In genomic region chrX:61116010-61116447, GRCm38 (mm10) we compare ENCODE assay signal across 7 mouse cellular contexts.
DNase-seq lines count a peak whose midpoint lies in the region; ATAC-seq lines count a peak whose summit lies in the region.

No protein-coding gene starts in this region.

- H3K4me3 ChIP-seq in forebrain, embryonic 13.5 days = peak overlapping the region; percentile 40
- H3K4me3 ChIP-seq in neural tube, embryonic 11.5 days (ENCODE audit: low read depth, low read length) = 0 out of 2 replicates have a peak overlapping the region, but pooled peaks have one; percentile 9

- H3K36me3 ChIP-seq in forebrain, embryonic 13.5 days (ENCODE audit: poor library complexity, severe bottlenecking) = no peaks in the 10 kb centered on the region
- H3K36me3 ChIP-seq in neural tube, embryonic 11.5 days (ENCODE audit: control insufficient read depth, insufficient read depth, low read length) = no peaks in the 10 kb centered on the region

- H3K27ac ChIP-seq in forebrain, embryonic 13.5 days = no peak overlapping the region
- no peak overlapping the region for H3K27ac ChIP-seq in neural tube, embryonic 11.5 days (ENCODE audit: low read depth, low read length)

- H3K4me1 ChIP-seq in forebrain, embryonic 13.5 days = no peaks in the 10 kb centered on the region
- no peaks in the 10 kb centered on the region for H3K4me1 ChIP-seq in neural tube, embryonic 11.5 days (ENCODE audit: control insufficient read depth, insufficient read depth, low read length)

- DNase-seq in cerebellum, postnatal 36 days = peak; percentile 55 to 62
- peak; percentile 39 to 40 for DNase-seq in layer of hippocampus, postnatal 36 days
- DNase-seq in neural tube, embryonic 11.5 days (ENCODE audit: low spot score) = peak; percentile 12
- DNase-seq in natural killer cell, adult 2 months (ENCODE audit: low spot score in 2 of 2) = no peak
- DNase-seq in B cell, adult 2 months = no peak
- DNase-seq in gastrocnemius, postnatal 10 days = no peak

- peak overlapping the region; percentile 26; the same call in 1 of the 2 replicates for H3K9ac ChIP-seq in forebrain, embryonic 13.5 days
- H3K9ac ChIP-seq in neural tube, embryonic 11.5 days (ENCODE audit: low read length) = no peak overlapping the region

- 24% methylated on average over 10 of the region's 10 CpGs for WGBS in forebrain, embryonic 13.5 days
- 30% methylated on average over 10 of the region's 10 CpGs for WGBS in neural tube, embryonic 11.5 days

- H3K9me3 ChIP-seq in forebrain, embryonic 13.5 days (replicated peaks) = no peaks in the 10 kb centered on the region
- no peaks in the 10 kb centered on the region for H3K9me3 ChIP-seq in neural tube, embryonic 11.5 days (ENCODE audit: control insufficient read depth, low read length)

- peak; percentile 86 for ATAC-seq in forebrain, embryonic 13.5 days
- no peak for ATAC-seq in neural tube, embryonic 11.5 days (ENCODE audit: insufficient read depth, low FRiP score, low TSS enrichment)

- H3K27me3 ChIP-seq in forebrain, embryonic 13.5 days = no peaks in the 10 kb centered on the region
- no peaks in the 10 kb centered on the region for H3K27me3 ChIP-seq in neural tube, embryonic 11.5 days (ENCODE audit: control insufficient read depth, insufficient read depth, low read length)

- peak overlapping the region; percentile 50 for H3K4me2 ChIP-seq in forebrain, embryonic 13.5 days
- H3K4me2 ChIP-seq in neural tube, embryonic 11.5 days (ENCODE audit: low read depth) = peak overlapping the region; percentile 17

Comparison
In these comparisons a context has a peak if more than half of its experiments do, and no peak if none do; other contexts are left out.
1. DNase-seq: peak in cerebellum, postnatal 36 days (2 of 2), layer of hippocampus, postnatal 36 days (2 of 2) and neural tube, embryonic 11.5 days (single experiment); none in natural killer cell, adult 2 months (0 of 2), B cell, adult 2 months (0 of 2) and gastrocnemius, postnatal 10 days (single experiment).